Mouse (Mus musculus) heart, postnatal 4 days (tissue): ENCODE measurements around the gene Tpra1. TPM values are rescaled to one million over a fixed set of nuclear protein-coding genes. Genes with fewer than 3 reads are reported as not detected.

Experiments used
- DNase-seq: peaks from one replicate; pipeline ENCODE4 v3.0.0; 2021
- total RNA-seq, 2 experiments: library from RNA; stranded (reverse); gene quantifications; 2 replicates each; pipeline ENCODE4 v1.2.3; 2021

Tpra1 gene
- total RNA-seq: 10 to 100 TPM; 29.7 to 30.8 TPM

- peak; percentile 95 for DNase-seq
Observed at GRCm38 (mm10) chr6:88901947-88902820, at the start of gene Tpra1. Gene Tpra1 (plus strand): TSS chr6:88902251.

GRCm38 (mm10) chr6:88854509-88854908, 47.5 kb upstream of the Tpra1 start:
- no peak for DNase-seq

GRCm38 (mm10) chr6:88855636-88856035, 46.4 kb upstream of the Tpra1 start:
- DNase-seq: peak; percentile 79

GRCm38 (mm10) chr6:88857249-88857648, 44.8 kb upstream of the Tpra1 start:
- peak; percentile 79 for DNase-seq

GRCm38 (mm10) chr6:88857830-88858229, 44.2 kb upstream of the Tpra1 start:
- DNase-seq: no peak

GRCm38 (mm10) chr6:88858341-88858740, 43.7 kb upstream of the Tpra1 start:
- DNase-seq: no peak

GRCm38 (mm10) chr6:88860914-88861313, 41.1 kb upstream of the Tpra1 start:
- DNase-seq: peak; percentile 62

- DNase-seq: no peak
Observed at GRCm38 (mm10) chr6:88865704-88866103, 36.3 kb upstream of the Tpra1 start.

- no peak for DNase-seq
Observed at GRCm38 (mm10) chr6:88869459-88869858, 32.6 kb upstream of the Tpra1 start.

- DNase-seq: no peak
Observed at GRCm38 (mm10) chr6:88870594-88870993, 31.5 kb upstream of the Tpra1 start.

GRCm38 (mm10) chr6:88871546-88871945, 30.5 kb upstream of the Tpra1 start:
- DNase-seq: no peak

- no peak for DNase-seq
Observed at GRCm38 (mm10) chr6:88872811-88873210, 29.2 kb upstream of the Tpra1 start.

GRCm38 (mm10) chr6:88873965-88874867, 27.8 kb upstream of the Tpra1 start:
- peak; percentile 25 for DNase-seq

GRCm38 (mm10) chr6:88874868-88875508, 27.1 kb upstream of the Tpra1 start, which contains the start of gene Podxl2:
Gene Podxl2 (minus strand): TSS chr6:88875044.
- DNase-seq: peak; percentile 84

- DNase-seq: no peak
Observed at GRCm38 (mm10) chr6:88879471-88879870, 22.6 kb upstream of the Tpra1 start.

GRCm38 (mm10) chr6:88881334-88881733, 20.7 kb upstream of the Tpra1 start:
- DNase-seq: no peak

- no peak for DNase-seq
Observed at GRCm38 (mm10) chr6:88884195-88884594, 17.9 kb upstream of the Tpra1 start.

GRCm38 (mm10) chr6:88884690-88885089, 17.4 kb upstream of the Tpra1 start:
- DNase-seq: no peak

- DNase-seq: no peak
Observed at GRCm38 (mm10) chr6:88885644-88886416, 16.2 kb upstream of the Tpra1 start.

- DNase-seq: no peak
Observed at GRCm38 (mm10) chr6:88886417-88886967, 15.6 kb upstream of the Tpra1 start.

GRCm38 (mm10) chr6:88889410-88890042, 12.5 kb upstream of the Tpra1 start:
- DNase-seq: no peak
